Mouse (Mus musculus) spleen, adult 2 months (tissue): ENCODE results near the gene Trim31. TPM values are rescaled to one million over a fixed set of nuclear protein-coding genes. Genes with fewer than 3 reads are reported as not detected.

Experiments used
- DNase-seq, 2 experiments: peaks; one replicate each; pipeline versions ENCODE4 v3.0.0 to v3.0.0-alpha.2; 2012 to 2021; ENCODE audit warnings: low spot score in 2 of 2, low read depth in 1 of 2
- H3K27ac ChIP-seq: fragments of 200-500 bp; 2 replicates; pipeline ENCODE4 v1.5.1; 2012; ENCODE audit warnings: low read length, inconsistent platforms; ENCODE audit not compliant: insufficient read depth
- H3K27me3 ChIP-seq: fragments of 200-500 bp; 2 replicates; pipeline ENCODE4 v1.6.1; 2012; ENCODE audit warnings: mild to moderate bottlenecking, moderate library complexity, low read length, inconsistent platforms; ENCODE audit not compliant: control insufficient read depth, insufficient read depth
- H3K36me3 ChIP-seq: fragments of 200-500 bp; 2 replicates; pipeline ENCODE4 v1.6.1; 2012; ENCODE audit warnings: mild to moderate bottlenecking, low read length, inconsistent platforms; ENCODE audit not compliant: control insufficient read depth, insufficient read depth
- H3K4me1 ChIP-seq: fragments of 200-500 bp; 2 replicates; pipeline ENCODE4 v1.6.1; 2011; ENCODE audit warnings: inconsistent platforms; ENCODE audit not compliant: control insufficient read depth, insufficient read depth, insufficient read length
- H3K4me3 ChIP-seq: fragments of 200-500 bp; 2 replicates; pipeline ENCODE4 v1.5.1; 2011; ENCODE audit warnings: mild to moderate bottlenecking, inconsistent platforms; ENCODE audit not compliant: insufficient read depth, insufficient read length; ENCODE audit errors: extremely low read depth
- CTCF ChIP-seq: fragments of 200-500 bp; IDR thresholded peaks from 2 replicates; pipeline ENCODE4 v1.5.1; 2011; ENCODE audit warnings: mild to moderate bottlenecking, inconsistent platforms; ENCODE audit not compliant: insufficient read depth, insufficient read length, insufficient replicate concordance; ENCODE audit errors: extremely low read depth
- POLR2A ChIP-seq: fragments of 200-500 bp; IDR thresholded peaks from 2 replicates; pipeline ENCODE4 v1.6.1; 2011; ENCODE audit warnings: low read depth, low read length, inconsistent platforms
- WGBS: fragments of 180-500 bp; shearing (Covaris S2); methylation state at CpG from one replicate; pipeline ENCODE4 v1.1.7; 2018; 5-methylcytosine and 5-hydroxymethylcytosine counted together
- polyA plus RNA-seq: library from polyadenylated mRNA; depleted of rRNA; stranded (reverse); fragments of >200 nt; gene quantifications from 2 replicates; pipeline ENCODE4 v1.2.3, GENCODE M21; 2012

The Trim31 gene
- polyA plus RNA-seq, 1 experiment: not detected

DNA sequence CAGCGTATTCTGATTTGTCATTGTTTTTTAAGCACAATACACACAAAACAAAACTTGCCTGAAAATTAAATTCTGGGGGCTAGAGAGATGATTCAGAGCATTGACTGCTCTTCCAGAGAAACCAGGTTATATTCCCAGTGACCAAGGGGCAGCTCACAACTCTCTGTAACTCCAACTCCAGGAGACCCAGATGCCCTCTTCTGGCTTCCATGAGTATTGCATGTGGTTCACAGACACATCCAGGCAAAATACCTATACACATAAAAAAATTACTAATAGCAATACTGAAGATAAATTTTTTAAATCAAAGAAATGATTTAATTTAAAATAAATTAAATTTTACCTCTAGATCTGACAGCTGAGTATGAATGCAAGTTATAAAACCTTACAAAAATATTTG is 1.3 kb upstream of the Trim31 start:
- H3K27me3 ChIP-seq: no peaks in the 10 kb centered on the region
- H3K27ac ChIP-seq: no peak overlapping the region
- 88% methylated on average over 1 of the region's 1 CpGs for WGBS
- TF ChIP-seq POLR2A: no peak
- TF ChIP-seq CTCF: peak; percentile 18; the same call in 1 of the 2 replicates
- no peak for DNase-seq
- no peak overlapping the region for H3K4me3 ChIP-seq
- no peaks in the 10 kb centered on the region for H3K36me3 ChIP-seq
- H3K4me1 ChIP-seq: no peaks in the 10 kb centered on the region

DNA sequence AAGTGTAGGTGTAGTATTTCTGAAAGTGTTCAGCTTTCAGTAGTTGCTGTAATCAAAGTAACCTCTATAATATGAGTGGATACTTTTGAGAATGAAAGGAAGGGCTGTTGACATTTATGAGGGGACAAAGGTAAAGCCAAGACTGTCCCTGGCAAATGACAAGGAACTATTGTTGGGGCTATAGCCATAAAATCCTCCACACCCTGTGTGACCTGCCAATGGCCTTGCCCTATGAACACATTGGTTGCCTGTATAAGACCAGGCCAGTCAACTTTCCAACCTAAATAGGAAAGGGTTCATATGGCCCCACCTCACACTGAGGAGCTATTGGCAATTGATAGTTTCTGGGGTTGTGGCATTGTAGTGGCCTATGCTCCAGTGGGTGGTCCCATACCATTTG is 853 bp upstream of the Trim31 start:
- Histone ChIP-seq H3K27ac (no peak overlapping the region), H3K4me1 (no peaks in the 10 kb centered on the region), H3K27me3 (no peaks in the 10 kb centered on the region), H3K4me3 (no peak overlapping the region), H3K36me3 (no peaks in the 10 kb centered on the region)
- no peak for DNase-seq
- TF ChIP-seq CTCF: no peak
- TF ChIP-seq POLR2A: no peak

DNA sequence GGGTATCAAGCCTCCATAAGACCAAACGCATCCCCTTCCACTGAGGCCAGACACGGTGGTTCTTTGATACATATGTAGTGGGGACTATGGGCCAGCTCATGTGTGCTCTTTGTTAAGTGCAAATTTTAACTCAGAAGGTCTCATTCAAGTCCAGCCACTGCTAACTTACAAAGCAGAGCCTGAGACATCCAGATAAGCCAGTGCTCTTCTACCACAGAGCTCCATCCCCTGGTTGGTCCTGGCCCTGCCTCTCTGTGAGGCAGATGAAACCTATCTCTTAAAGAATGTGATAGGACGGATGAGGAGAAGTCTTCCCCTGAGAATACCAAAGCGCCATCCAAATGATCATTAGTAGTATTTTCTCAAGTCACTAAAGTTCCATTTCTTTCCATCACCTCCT is 1.5 kb downstream of the Trim31 start:
- TF ChIP-seq CTCF (no peak), POLR2A (no peak)
- Histone ChIP-seq H3K27ac (no peak overlapping the region), H3K4me1 (no peaks in the 10 kb centered on the region), H3K4me3 (no peak overlapping the region), H3K36me3 (no peaks in the 10 kb centered on the region), H3K27me3 (no peaks in the 10 kb centered on the region)
- 86% methylated on average over 4 of the region's 4 CpGs for WGBS
- no peak for DNase-seq

DNA sequence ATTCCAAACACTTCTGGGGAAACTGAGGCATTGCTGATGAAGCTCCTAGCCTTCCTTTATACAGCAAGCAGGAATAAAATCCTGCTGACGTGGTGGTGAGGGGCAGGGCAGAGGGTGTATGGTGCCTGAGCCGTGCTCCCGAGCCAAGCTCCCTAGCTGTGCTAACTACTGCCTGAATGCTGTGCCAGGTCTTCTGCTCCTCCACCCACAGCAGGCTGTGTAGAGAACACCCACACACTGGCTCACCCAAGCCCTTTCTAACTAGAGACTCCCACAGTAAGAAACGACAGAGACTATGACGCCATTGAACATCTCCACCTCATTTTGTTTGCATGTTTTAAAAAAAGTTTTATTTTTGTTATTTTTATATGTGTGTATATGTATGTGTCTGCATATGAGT is 2.1 kb downstream of the Trim31 start:
- WGBS: 92% methylated on average over 5 of the region's 5 CpGs
- Histone ChIP-seq H3K27me3 (no peaks in the 10 kb centered on the region), H3K4me1 (no peaks in the 10 kb centered on the region), H3K36me3 (no peaks in the 10 kb centered on the region), H3K27ac (no peak overlapping the region), H3K4me3 (no peak overlapping the region)
- TF ChIP-seq CTCF (no peak), POLR2A (no peak)
- no peak for DNase-seq

DNA sequence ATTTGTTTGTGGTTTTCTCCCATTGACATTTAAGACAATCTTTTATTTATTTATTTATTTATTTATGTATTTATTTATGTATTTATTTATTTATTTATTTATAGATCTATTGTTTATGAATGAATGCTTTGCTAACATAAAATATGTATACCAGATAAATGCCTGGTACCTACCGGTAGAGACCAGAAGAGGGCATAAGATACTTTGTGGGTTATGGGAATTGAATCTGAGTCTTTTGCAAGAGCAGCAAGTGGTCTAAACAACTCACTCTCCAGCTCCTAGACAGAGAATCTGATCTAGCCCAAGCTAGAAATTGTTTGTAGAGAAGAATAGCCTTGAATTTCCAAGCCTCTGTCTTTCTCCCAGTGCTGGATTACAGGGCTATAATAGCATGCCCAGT is 2.8 kb downstream of the Trim31 start:
- H3K27ac ChIP-seq: no peak overlapping the region
- no peaks in the 10 kb centered on the region for H3K36me3 ChIP-seq
- H3K4me3 ChIP-seq: no peak overlapping the region
- DNase-seq: no peak
- no peak for TF ChIP-seq POLR2A
- no peaks in the 10 kb centered on the region for H3K27me3 ChIP-seq
- WGBS: 15% methylated on average over 1 of the region's 1 CpGs
- H3K4me1 ChIP-seq: no peaks in the 10 kb centered on the region

DNA sequence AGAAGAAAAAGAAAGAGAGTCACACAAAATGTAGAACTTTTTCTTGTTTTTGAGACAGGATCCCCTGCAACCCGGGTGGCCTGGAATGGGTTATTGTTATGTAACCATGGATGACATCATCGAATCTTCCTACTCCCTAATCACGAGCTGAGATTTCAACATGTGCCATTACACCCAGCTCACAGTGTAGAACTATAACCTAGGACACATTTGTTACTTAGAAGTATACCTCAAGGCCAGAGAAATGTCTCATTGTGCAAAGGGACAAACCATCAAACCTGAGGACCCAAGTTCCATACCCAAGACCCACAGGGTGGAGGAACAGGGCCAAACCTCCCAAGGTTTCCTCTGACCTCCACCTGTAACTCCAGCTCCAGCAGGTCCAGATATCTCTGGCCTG is 5.7 kb downstream of the Trim31 start:
- WGBS: 70% methylated on average over 3 of the region's 3 CpGs
- H3K4me3 ChIP-seq: no peak overlapping the region
- DNase-seq: no peak
- no peaks in the 10 kb centered on the region for H3K4me1 ChIP-seq
- no peaks in the 10 kb centered on the region for H3K36me3 ChIP-seq
- H3K27me3 ChIP-seq: no peaks in the 10 kb centered on the region
- TF ChIP-seq POLR2A (no peak), CTCF (no peak)
- H3K27ac ChIP-seq: no peak overlapping the region

DNA sequence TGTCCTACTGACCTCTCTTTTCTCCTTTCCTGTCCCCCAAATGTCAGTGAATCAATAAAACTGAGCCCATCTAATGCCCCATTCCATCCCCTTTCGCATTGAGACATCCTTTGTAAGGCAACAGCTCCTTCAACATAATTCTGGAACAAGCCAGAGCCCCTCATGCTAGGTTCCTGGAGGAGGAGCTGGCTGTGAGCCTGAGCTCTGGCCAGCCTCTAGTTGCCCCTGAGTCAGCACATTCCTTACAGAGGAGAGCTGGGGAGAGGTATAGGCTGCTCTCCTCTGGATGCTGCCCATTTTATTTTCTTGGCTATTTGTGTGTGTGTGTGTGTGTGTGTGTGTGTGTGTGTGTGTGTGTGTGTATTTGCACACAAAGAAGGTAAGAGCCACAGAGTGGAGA is 10.3 kb downstream of the Trim31 start:
- 47% methylated on average over 1 of the region's 1 CpGs for WGBS
- DNase-seq: no peak
- peaks cover 2% of the 10 kb centered on the region; the same call in 1 of the 2 replicates for H3K27me3 ChIP-seq
- no peaks in the 10 kb centered on the region for H3K4me1 ChIP-seq
- H3K27ac ChIP-seq: no peak overlapping the region
- H3K36me3 ChIP-seq: no peaks in the 10 kb centered on the region
- no peak for TF ChIP-seq CTCF
- TF ChIP-seq POLR2A: no peak
- H3K4me3 ChIP-seq: no peak overlapping the region
